Mouse (Mus musculus) heart, embryonic 16.5 days (tissue): ENCODE results near the gene Brsk1. TPM values are rescaled to one million over a fixed set of nuclear protein-coding genes. Genes with fewer than 3 reads are reported as not detected.

Source experiments
- polyA plus RNA-seq: library from polyadenylated mRNA; unstranded; fragments of >200 nt; fragmentation: Nextera tagmentation; extraction: Ambion mirVana; gene quantifications from 2 replicates; pipeline ENCODE4 v1.2.1, GENCODE M21; 2015

Brsk1 gene
- polyA plus RNA-seq, 1 experiment from 2014 or later: 1.1 TPM

Other genes starting within 250 kb of the Brsk1 start
- 31.9 and 32.2 TPM in 2 replicates for gene Rdh13, start 245.0 kb upstream of the Brsk1 start, polyA plus RNA-seq
- 3.6 and 5.6 TPM in 2 replicates for gene Eps8l1, start 229.9 kb upstream of the Brsk1 start, polyA plus RNA-seq
- 28.6 and 39.8 TPM in 2 replicates for gene Ppp1r12c, start 188.9 kb upstream of the Brsk1 start, polyA plus RNA-seq
- 170 and 190 TPM in 2 replicates for gene Tnnt1, start 174.2 kb upstream of the Brsk1 start, polyA plus RNA-seq
- gene Tnni3, start 166.4 kb upstream of the Brsk1 start, polyA plus RNA-seq: 3,783 and 3,984 TPM in 2 replicates
- gene Dnaaf3, start 158.2 kb upstream of the Brsk1 start, polyA plus RNA-seq: 1.1 and 1.3 TPM in 2 replicates
- 1.9 and 3.4 TPM in 2 replicates for gene Syt5, start 143.1 kb upstream of the Brsk1 start, polyA plus RNA-seq
- gene Ptprh, start 86.6 kb upstream of the Brsk1 start, polyA plus RNA-seq: 0.17 TPM in 1 of 2 replicates, not detected in the other
- 1.0 and 1.5 TPM in 2 replicates for gene Tmem86b, start 59.2 kb upstream of the Brsk1 start, polyA plus RNA-seq
- 4.9 and 5.8 TPM in 2 replicates for gene Ppp6r1, start 31.6 kb upstream of the Brsk1 start, polyA plus RNA-seq
- 76.6 and 82.0 TPM in 2 replicates for gene Hspbp1, start 5.5 kb upstream of the Brsk1 start, polyA plus RNA-seq
- 0.06 and 0.33 TPM in 2 replicates for gene Tmem150b, start 34.6 kb downstream of the Brsk1 start, polyA plus RNA-seq
- 53.6 and 59.0 TPM in 2 replicates for gene Kmt5c, start 49.5 kb downstream of the Brsk1 start, polyA plus RNA-seq
- gene Cox6b2, start 62.5 kb downstream of the Brsk1 start, polyA plus RNA-seq: 24.1 and 32.0 TPM in 2 replicates
- not detected in 2 replicates for gene Fam71e2, start 80.7 kb downstream of the Brsk1 start, polyA plus RNA-seq
- 0.11 and 0.20 TPM in 2 replicates for gene Il11, start 92.3 kb downstream of the Brsk1 start, polyA plus RNA-seq
- gene Tmem190, start 92.3 kb downstream of the Brsk1 start, polyA plus RNA-seq: not detected in 2 replicates
- gene Tmem238, start 99.1 kb downstream of the Brsk1 start, polyA plus RNA-seq: 5.8 and 6.7 TPM in 2 replicates
- gene Rpl28, start 102.3 kb downstream of the Brsk1 start, polyA plus RNA-seq: 191 and 205 TPM in 2 replicates
- 338 and 342 TPM in 2 replicates for gene Ube2s, start 122.0 kb downstream of the Brsk1 start, polyA plus RNA-seq
- gene Shisa7, start 154.1 kb downstream of the Brsk1 start, polyA plus RNA-seq: 0.05 and 0.07 TPM in 2 replicates
- gene Isoc2b, start 179.7 kb downstream of the Brsk1 start, polyA plus RNA-seq: 5.6 and 6.3 TPM in 2 replicates
- gene Isoc2a, start 186.5 kb downstream of the Brsk1 start, polyA plus RNA-seq: 2.0 and 2.1 TPM in 2 replicates
- gene Gm36210, start 215.9 kb downstream of the Brsk1 start, polyA plus RNA-seq: 0.11 TPM in 1 of 2 replicates, not detected in the other
- gene Zfp628, start 224.6 kb downstream of the Brsk1 start, polyA plus RNA-seq: 2.2 and 2.5 TPM in 2 replicates
- 3.9 and 4.6 TPM in 2 replicates for gene Nat14, start 231.4 kb downstream of the Brsk1 start, polyA plus RNA-seq
- 2.6 and 2.7 TPM in 2 replicates for gene Ssc5d, start 235.2 kb downstream of the Brsk1 start, polyA plus RNA-seq